Mouse (Mus musculus): ENCODE measurements at regions not wholly inside any gene's neighbourhood (a gene's known extent, or its start where the extent isn't known, plus 50 kb on each side); places are given as distances from the start of the nearest gene placed in this dataset.

GRCm38 (mm10) chr15:36934801-36935200 is 72.8 kb downstream of the Zfp706 start:
- H3K27ac ChIP-seq (ENCODE audit: control insufficient read depth, low read depth, low read length) = no peak overlapping the region
- no peak for TF ChIP-seq NRF1 (IDR thresholded peaks at IDR 0.05; ENCODE audit: insufficient read depth, low read depth, low read length, poor library complexity, severe bottlenecking)
- TF ChIP-seq JUND (IDR thresholded peaks at IDR 0.05; ENCODE audit: low read depth, low read length) = no peak
- no peak for TF ChIP-seq CTCF (IDR thresholded peaks at IDR 0.05 in 2 of 3, conservative IDR thresholded peaks at IDR 0.05 in 1 of 3; ENCODE audit: control insufficient read depth in 1 of 3, insufficient read depth in 1 of 3, low read depth in 2 of 3, low read length in 3 of 3, poor library complexity in 1 of 3, severe bottlenecking in 1 of 3)
- TF ChIP-seq POLR2AphosphoS5 (IDR thresholded peaks at IDR 0.05; ENCODE audit: borderline replicate concordance, low read depth, low read length) = no peak
- no peak for TF ChIP-seq ZC3H11A (IDR thresholded peaks at IDR 0.05; ENCODE audit: low read depth, low read length)
- TF ChIP-seq ZMIZ1 (IDR thresholded peaks at IDR 0.05; ENCODE audit: low read depth, low read length) = no peak
- no peak for TF ChIP-seq CHD1 (IDR thresholded peaks at IDR 0.05; ENCODE audit: low read depth, low read length)
- TF ChIP-seq RAD21 (IDR thresholded peaks at IDR 0.05; ENCODE audit: low read depth, low read length) = no peak
- TF ChIP-seq HCFC1 (IDR thresholded peaks at IDR 0.05; ENCODE audit: low read depth, low read length) = no peak
- TF ChIP-seq ETS1 (IDR thresholded peaks at IDR 0.05; ENCODE audit: low read depth, low read length) = no peak
- TF ChIP-seq GABPA (IDR thresholded peaks at IDR 0.05; ENCODE audit: low read depth, low read length) = no peak
- no peak for TF ChIP-seq CHD2 (IDR thresholded peaks at IDR 0.05; ENCODE audit: low read length)
- no peak for TF ChIP-seq POLR2A (IDR thresholded peaks at IDR 0.05; ENCODE audit: control insufficient read depth in 1 of 2, insufficient read depth in 1 of 2, low read depth in 1 of 2, low read length in 2 of 2, poor library complexity in 1 of 2)
- TF ChIP-seq E2F4 (IDR thresholded peaks at IDR 0.05; ENCODE audit: borderline replicate concordance, low read depth, low read length) = no peak
- no peak for TF ChIP-seq USF1 (IDR thresholded peaks at IDR 0.05; ENCODE audit: low read depth, low read length)
- TF ChIP-seq KAT2A (conservative IDR thresholded peaks at IDR 0.05; ENCODE audit: low read depth, low read length) = no peak
- no peak for TF ChIP-seq MAX (IDR thresholded peaks at IDR 0.05; ENCODE audit: low read length)
- no peak for TF ChIP-seq MYC (IDR thresholded peaks at IDR 0.05; ENCODE audit: low read depth, low read length)
- TF ChIP-seq TCF12 (IDR thresholded peaks at IDR 0.05; ENCODE audit: low read depth, low read length) = no peak
- TF ChIP-seq RCOR1 (IDR thresholded peaks at IDR 0.05; ENCODE audit: low read depth, low read length) = no peak
- H3K9ac ChIP-seq (ENCODE audit: control insufficient read depth, low read depth, low read length, poor library complexity, severe bottlenecking) = no peak overlapping the region
- no peaks in the 10 kb centered on the region for H3K27me3 ChIP-seq (ENCODE audit: control insufficient read depth in 1 of 2, insufficient read depth in 2 of 2, low read length in 2 of 2)
- peaks cover 0 to 14% of the 10 kb centered on the region in 2 experiments; a peak in 2 of 4 replicates for H3K36me3 ChIP-seq (ENCODE audit: control insufficient read depth in 1 of 2, insufficient read depth in 2 of 2, low read length in 2 of 2)
- no peaks in the 10 kb centered on the region for H3K9me3 ChIP-seq (replicated peaks; ENCODE audit: insufficient read depth, low read length)
- H3K4me3 ChIP-seq (ENCODE audit: control insufficient read depth in 1 of 2, insufficient read depth in 1 of 2, low read depth in 2 of 2, low read length in 2 of 2) = no peak overlapping the region
- DNase-seq (ENCODE audit: low read depth, low spot score) = no peak
- H3K4me1 ChIP-seq (ENCODE audit: control insufficient read depth in 1 of 2, insufficient read depth in 2 of 2, low read length in 2 of 2) = peaks cover 10 to 36% of the 10 kb centered on the region in 2 experiments
- H3K79me2 ChIP-seq (ENCODE audit: control insufficient read depth, insufficient read depth, low read length, poor library complexity) = peaks cover 4% of the 10 kb centered on the region; the same call in 1 of the 2 replicates

- peak; percentile 36 for DNase-seq (ENCODE audit: low read depth, low spot score)
- H3K9ac ChIP-seq (ENCODE audit: control insufficient read depth, low read depth, low read length, poor library complexity, severe bottlenecking) = no peak overlapping the region
Observed at GRCm38 (mm10) chr15:36933581-36933991, 74.0 kb downstream of the Zfp706 start.

More at GRCm38 (mm10) chr15:36933581-36933991, 74.0 kb downstream of the Zfp706 start:
- Histone ChIP-seq H3K36me3 (ENCODE audit: control insufficient read depth in 1 of 2, insufficient read depth in 2 of 2, low read length in 2 of 2) (peaks cover 0 to 9% of the 10 kb centered on the region in 2 experiments; a peak in 2 of 4 replicates), H3K4me1 (ENCODE audit: control insufficient read depth in 1 of 2, insufficient read depth in 2 of 2, low read length in 2 of 2) (peaks cover 10 to 31% of the 10 kb centered on the region in 2 experiments), H3K79me2 (ENCODE audit: control insufficient read depth, insufficient read depth, low read length, poor library complexity) (peaks cover 4% of the 10 kb centered on the region; the same call in 1 of the 2 replicates), H3K27me3 (ENCODE audit: control insufficient read depth in 1 of 2, insufficient read depth in 2 of 2, low read length in 2 of 2) (no peaks in the 10 kb centered on the region), H3K9me3 (replicated peaks; ENCODE audit: insufficient read depth, low read length) (no peaks in the 10 kb centered on the region), H3K27ac (ENCODE audit: control insufficient read depth, low read depth, low read length) (no peak overlapping the region), H3K4me3 (ENCODE audit: control insufficient read depth in 1 of 2, insufficient read depth in 1 of 2, low read depth in 2 of 2, low read length in 2 of 2) (no peak overlapping the region)
- no peak for TF ChIP-seq EP300 (IDR thresholded peaks at IDR 0.05; ENCODE audit: low read depth in 1 of 2, low read length in 2 of 2)
- no peak for TF ChIP-seq MYC (IDR thresholded peaks at IDR 0.05; ENCODE audit: low read depth, low read length)
- TF ChIP-seq UBTF (IDR thresholded peaks at IDR 0.05; ENCODE audit: borderline replicate concordance, insufficient read depth, low read depth, low read length) = no peak
- no peak for TF ChIP-seq SIN3A (IDR thresholded peaks at IDR 0.05; ENCODE audit: low read length)
- no peak for TF ChIP-seq GATA1 (IDR thresholded peaks at IDR 0.05; ENCODE audit: low read depth, low read length)
- TF ChIP-seq ZKSCAN1 (IDR thresholded peaks at IDR 0.05; ENCODE audit: low read depth, low read length) = no peak
- no peak for TF ChIP-seq CHD1 (IDR thresholded peaks at IDR 0.05; ENCODE audit: low read depth, low read length)
- TF ChIP-seq TBP (IDR thresholded peaks at IDR 0.05; ENCODE audit: low read depth, low read length) = no peak
- TF ChIP-seq RCOR1 (IDR thresholded peaks at IDR 0.05; ENCODE audit: low read depth, low read length) = no peak
- TF ChIP-seq KAT2A (conservative IDR thresholded peaks at IDR 0.05; ENCODE audit: low read depth, low read length) = no peak
- TF ChIP-seq HCFC1 (IDR thresholded peaks at IDR 0.05; ENCODE audit: low read depth, low read length) = no peak
- no peak for TF ChIP-seq TAL1 (IDR thresholded peaks at IDR 0.05; ENCODE audit: low read length)
- TF ChIP-seq JUND (IDR thresholded peaks at IDR 0.05; ENCODE audit: low read depth, low read length) = no peak
- TF ChIP-seq MAZ (IDR thresholded peaks at IDR 0.05; ENCODE audit: low read depth, low read length) = no peak

All from MEL (cell line).